Mouse (Mus musculus) forebrain, embryonic 12.5 days (tissue): ENCODE results near the gene Mta2. TPM values are rescaled to one million over a fixed set of nuclear protein-coding genes. Genes with fewer than 3 reads are reported as not detected.

ENCODE experiments used
- ATAC-seq: fragments of 200-750 bp; cut with Nextera tagmentation; 2 replicates; pipeline ENCODE4 v1.8.0; 2017; ENCODE audit warnings: moderate TSS enrichment; ENCODE audit not compliant: low FRiP score
- H3K27ac ChIP-seq: fragments of 300-500 bp; sonication (generic); 2 replicates; pipeline ENCODE4 v1.5.1; 2016; ENCODE audit warnings: mild to moderate bottlenecking
- H3K27me3 ChIP-seq: fragments of 300-500 bp; sonication (generic); 2 replicates; pipeline ENCODE4 v1.6.1; 2016; ENCODE audit warnings: mild to moderate bottlenecking
- H3K36me3 ChIP-seq: fragments of 300-500 bp; sonication (generic); replicated peaks from 2 replicates; pipeline ENCODE4 v1.6.1; 2016; ENCODE audit warnings: mild to moderate bottlenecking
- H3K4me1 ChIP-seq: fragments of 300-500 bp; sonication (generic); 2 replicates; pipeline ENCODE4 v1.6.1; 2016
- H3K4me2 ChIP-seq: fragments of 300-500 bp; sonication (generic); 2 replicates; pipeline ENCODE4 v1.6.1; 2016; ENCODE audit warnings: mild to moderate bottlenecking, moderate library complexity
- H3K4me3 ChIP-seq: fragments of 300-500 bp; sonication (generic); replicated peaks from 2 replicates; pipeline ENCODE4 v1.5.1; 2016; ENCODE audit warnings: mild to moderate bottlenecking
- H3K9ac ChIP-seq: fragments of 300-500 bp; sonication (generic); 2 replicates; pipeline ENCODE4 v1.6.1; 2016; ENCODE audit warnings: mild to moderate bottlenecking
- H3K9me3 ChIP-seq: fragments of 300-500 bp; sonication (generic); 2 replicates; pipeline ENCODE4 v1.6.1; 2016
- WGBS: fragments of 180-500 bp; shearing (Covaris S2); methylation state at CpG from one replicate; pipeline ENCODE4 v1.1.7; 2016; 5-methylcytosine and 5-hydroxymethylcytosine counted together
- polyA plus RNA-seq: library from polyadenylated mRNA; unstranded; fragments of >200 nt; fragmentation: Nextera tagmentation; extraction: Ambion mirVana; gene quantifications from 2 replicates; pipeline ENCODE4 v1.2.1, GENCODE M21; 2016

Mta2 gene
- polyA plus RNA-seq, 1 experiment from 2014 or later: 193 TPM

DNA sequence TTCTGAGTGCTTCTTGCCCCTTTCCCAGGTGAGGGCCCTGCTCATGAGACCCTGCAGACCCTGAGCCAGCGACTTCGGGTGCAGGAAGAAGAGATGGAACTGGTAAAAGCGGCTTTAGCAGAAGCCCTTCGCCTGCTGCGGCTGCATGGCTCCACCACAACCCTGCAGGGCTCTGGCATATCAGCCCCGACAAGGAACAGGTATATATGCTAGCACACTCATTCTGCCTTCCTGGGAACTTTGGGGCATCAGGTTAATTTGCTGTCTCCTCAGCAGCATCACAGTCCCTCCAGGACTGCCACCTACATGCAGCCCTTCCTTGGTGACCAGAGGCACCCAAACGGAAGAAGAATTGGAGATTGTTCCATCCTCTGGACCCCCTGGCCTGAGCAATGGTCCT, 10.9 kb upstream of the Mta2 start:
- H3K4me3 ChIP-seq: peak overlapping the region; percentile 60; the same call in 1 of the 2 replicates
- H3K36me3 ChIP-seq: peaks cover 25% of the 10 kb centered on the region
- peak overlapping the region; percentile 81; the same call in 1 of the 2 replicates for H3K4me2 ChIP-seq
- peaks cover 7% of the 10 kb centered on the region; the same call in 1 of the 2 replicates for H3K27me3 ChIP-seq
- H3K9ac ChIP-seq: 0 out of 2 replicates have a peak overlapping the region, but pooled peaks have one; percentile 79
- no peaks in the 10 kb centered on the region for H3K9me3 ChIP-seq
- no peak overlapping the region for H3K27ac ChIP-seq
- no peak for ATAC-seq
- H3K4me1 ChIP-seq: peaks cover 22% of the 10 kb centered on the region
- 82% methylated on average over 7 of the region's 7 CpGs for WGBS

DNA sequence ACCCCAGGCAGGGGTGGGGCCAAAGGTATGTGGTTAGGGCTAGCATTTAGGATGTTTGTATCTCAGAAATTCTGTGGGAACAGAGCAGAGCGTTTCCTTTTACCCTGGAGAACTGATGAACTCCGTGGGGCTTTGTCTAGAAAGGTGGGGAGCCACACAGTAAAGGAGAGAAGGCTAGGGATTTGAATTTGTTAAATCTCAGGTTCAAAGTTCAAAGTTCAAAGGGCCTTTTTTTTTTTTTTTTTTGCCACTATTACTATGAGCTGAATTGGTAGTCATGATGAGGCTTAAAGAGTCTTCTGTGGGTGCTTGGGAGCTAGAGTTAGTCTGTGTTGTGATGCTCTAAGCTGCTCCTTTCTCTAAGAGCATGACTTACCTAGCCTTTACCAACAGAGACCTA, 4.9 kb upstream of the Mta2 start:
- no peak overlapping the region for H3K4me2 ChIP-seq
- H3K27me3 ChIP-seq: no peaks in the 10 kb centered on the region
- H3K4me1 ChIP-seq: peaks cover 12% of the 10 kb centered on the region
- no peak overlapping the region for H3K4me3 ChIP-seq
- H3K27ac ChIP-seq: no peak overlapping the region
- 87% methylated on average over 2 of the region's 2 CpGs for WGBS
- H3K9ac ChIP-seq: no peak overlapping the region
- no peaks in the 10 kb centered on the region for H3K9me3 ChIP-seq
- peaks cover 4% of the 10 kb centered on the region for H3K36me3 ChIP-seq
- ATAC-seq: no peak

DNA sequence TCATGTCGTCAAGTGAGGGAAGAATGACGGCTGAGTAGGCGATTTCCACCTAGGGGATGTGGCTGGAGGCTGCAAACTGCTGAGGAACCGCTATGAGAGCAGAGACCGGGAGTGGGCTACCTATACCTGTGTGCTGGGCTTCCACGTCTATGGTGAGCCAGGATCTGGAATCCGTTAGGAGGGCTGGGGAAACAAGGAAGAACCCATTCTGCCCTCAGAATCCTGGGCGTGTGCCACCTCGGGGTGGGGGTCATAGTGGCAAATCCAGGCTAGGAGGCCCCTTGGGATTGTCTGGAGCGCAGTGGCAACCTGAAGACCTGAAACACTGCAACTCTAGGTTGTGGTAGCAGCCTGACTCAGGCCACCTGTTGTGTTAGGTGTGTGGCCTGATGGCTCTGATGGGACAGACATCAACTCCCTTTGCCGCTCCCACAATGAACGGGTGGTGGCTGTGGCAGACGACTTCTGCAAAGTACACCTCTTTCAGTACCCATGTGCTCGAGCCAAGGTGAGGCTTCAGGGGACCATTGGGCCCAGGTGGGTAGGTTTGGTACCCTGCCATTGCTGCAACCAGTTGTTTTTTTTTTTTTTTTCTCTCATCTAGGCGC, 1.0 kb upstream of the Mta2 start:
- Histone ChIP-seq H3K4me2 (no peak overlapping the region), H3K4me3 (no peak overlapping the region), H3K36me3 (peaks cover 23% of the 10 kb centered on the region), H3K27me3 (no peaks in the 10 kb centered on the region), H3K27ac (peak overlapping the region; percentile 94; the same call in 1 of the 2 replicates), H3K9me3 (no peaks in the 10 kb centered on the region), H3K4me1 (peaks cover 38% of the 10 kb centered on the region), H3K9ac (peak overlapping the region; percentile 83)
- WGBS: 79% methylated on average over 15 of the region's 15 CpGs
- no peak for ATAC-seq

DNA sequence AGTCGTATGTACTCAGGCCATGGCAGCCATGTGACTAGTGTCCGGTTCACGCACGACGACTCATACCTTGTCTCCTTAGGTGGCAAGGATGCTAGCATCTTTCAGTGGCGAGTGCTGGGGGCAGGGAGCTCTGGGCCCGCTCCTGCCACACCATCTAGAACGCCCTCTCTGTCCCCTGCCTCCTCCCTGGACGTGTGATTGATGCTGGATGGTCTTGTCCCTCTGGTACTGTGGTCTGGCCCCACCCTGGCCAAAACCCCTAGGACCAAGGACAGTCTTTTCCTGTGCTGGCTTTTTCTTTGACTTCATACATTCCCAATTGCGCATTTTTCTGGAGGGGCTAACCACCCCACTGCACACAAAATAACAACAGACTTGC, 550 bp upstream of the Mta2 start:
- no peaks in the 10 kb centered on the region for H3K9me3 ChIP-seq
- peak overlapping the region; percentile 83 for H3K9ac ChIP-seq
- H3K4me1 ChIP-seq: peaks cover 38% of the 10 kb centered on the region
- WGBS: 36% methylated on average over 10 of the region's 10 CpGs
- H3K27me3 ChIP-seq: no peaks in the 10 kb centered on the region
- H3K4me2 ChIP-seq: peak overlapping the region; percentile 69
- ATAC-seq: peak; percentile 37
- H3K36me3 ChIP-seq: peaks cover 28% of the 10 kb centered on the region
- H3K4me3 ChIP-seq: peak overlapping the region; percentile 72
- H3K27ac ChIP-seq: peak overlapping the region; percentile 94

DNA sequence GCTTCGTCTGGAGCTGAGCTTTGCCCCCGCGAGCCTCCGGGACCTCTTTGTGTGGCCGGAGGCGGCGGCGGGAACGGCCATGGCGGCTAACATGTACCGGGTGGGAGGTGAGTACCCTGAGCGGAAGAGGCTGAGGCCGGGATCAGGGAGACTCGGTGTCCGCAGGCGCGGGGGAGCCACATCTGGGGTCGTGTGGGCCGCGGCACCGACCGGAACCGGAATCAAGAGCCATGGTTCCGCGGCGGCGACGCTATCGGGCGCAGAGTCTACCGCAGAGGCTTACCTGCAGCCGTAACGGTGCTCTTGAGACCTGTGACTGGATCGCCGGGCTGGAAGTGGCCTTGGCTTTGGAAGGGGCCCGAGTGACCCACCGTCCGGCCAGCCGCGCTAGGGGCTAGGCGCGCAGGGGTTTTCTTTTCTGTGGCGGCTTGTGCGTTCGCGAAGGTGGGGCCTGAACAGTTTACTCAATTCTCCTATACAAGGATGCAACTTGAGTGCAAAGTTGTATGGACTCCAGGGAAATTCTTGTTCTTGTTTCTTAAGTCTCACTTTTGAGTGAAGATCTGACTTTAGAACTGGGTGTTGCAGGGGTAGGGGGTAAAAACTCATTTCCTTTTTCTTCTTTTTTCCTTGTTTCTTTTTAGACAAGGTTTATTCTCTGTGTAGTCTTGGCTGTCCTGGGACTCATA, 745 bp downstream of the Mta2 start:
- WGBS: under 1% methylated on average over 46 of the region's 46 CpGs
- peak overlapping the region; percentile 94 for H3K27ac ChIP-seq
- H3K9me3 ChIP-seq: no peaks in the 10 kb centered on the region
- H3K4me3 ChIP-seq: peak overlapping the region; percentile 72
- H3K9ac ChIP-seq: peak overlapping the region; percentile 83
- peaks cover 40% of the 10 kb centered on the region for H3K36me3 ChIP-seq
- ATAC-seq: peak; percentile 51
- no peaks in the 10 kb centered on the region for H3K27me3 ChIP-seq
- peaks cover 38% of the 10 kb centered on the region for H3K4me1 ChIP-seq
- H3K4me2 ChIP-seq: peak overlapping the region; percentile 69

DNA sequence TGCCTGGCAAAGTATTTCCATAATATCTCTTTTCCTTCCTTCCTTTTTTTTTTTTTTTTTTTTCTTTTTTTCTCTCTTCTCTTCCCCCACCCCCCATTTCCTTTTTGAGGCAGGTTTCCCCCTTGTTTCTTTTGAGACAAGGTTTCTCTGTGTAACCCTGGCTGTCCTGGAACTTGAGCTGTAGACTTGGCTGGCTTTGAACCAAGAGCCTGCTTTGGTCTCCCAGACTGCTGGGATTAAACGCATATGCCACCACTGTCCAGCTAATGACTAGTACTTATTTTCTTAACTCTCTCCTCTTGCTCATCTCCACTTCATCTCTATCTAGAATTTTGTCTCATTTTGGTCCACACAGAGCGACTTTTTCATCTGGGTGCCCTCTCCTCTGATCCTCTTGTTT, 1.4 kb downstream of the Mta2 start:
- Histone ChIP-seq H3K4me1 (peaks cover 38% of the 10 kb centered on the region), H3K27me3 (no peaks in the 10 kb centered on the region), H3K9me3 (no peaks in the 10 kb centered on the region), H3K9ac (peak overlapping the region; percentile 83), H3K27ac (no peak overlapping the region), H3K36me3 (peaks cover 46% of the 10 kb centered on the region), H3K4me2 (peak overlapping the region; percentile 69), H3K4me3 (peak overlapping the region; percentile 72)
- WGBS: 78% methylated on average over 2 of the region's 2 CpGs
- ATAC-seq: no peak

DNA sequence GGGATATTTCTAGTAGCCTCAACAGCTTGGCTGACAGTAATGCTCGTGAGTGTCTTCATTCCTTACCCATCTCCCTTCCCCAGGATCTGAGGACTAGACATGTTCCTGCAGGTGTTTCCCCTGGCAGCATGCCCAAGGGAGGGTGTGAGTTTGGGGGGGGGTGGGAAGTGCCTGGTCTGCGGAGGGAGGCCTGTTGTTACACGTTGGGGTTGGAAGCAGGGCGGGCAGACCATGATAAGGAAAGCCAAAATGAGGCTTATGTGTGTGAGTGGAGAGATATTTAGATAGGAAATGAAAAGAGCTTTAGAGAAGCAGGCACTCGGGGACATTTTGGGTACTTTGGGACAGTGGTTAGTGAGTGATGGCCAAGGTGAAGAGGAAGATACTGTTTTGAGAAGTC, 2.4 kb downstream of the Mta2 start:
- 0 out of 2 replicates have a peak overlapping the region, but pooled peaks have one; percentile 3 for H3K27ac ChIP-seq
- H3K4me3 ChIP-seq: peak overlapping the region; percentile 72; the same call in 1 of the 2 replicates
- no peak for ATAC-seq
- H3K4me1 ChIP-seq: peaks cover 38% of the 10 kb centered on the region
- H3K9me3 ChIP-seq: no peaks in the 10 kb centered on the region
- 78% methylated on average over 5 of the region's 5 CpGs for WGBS
- H3K27me3 ChIP-seq: no peaks in the 10 kb centered on the region
- 0 out of 2 replicates have a peak overlapping the region, but pooled peaks have one; percentile 1 for H3K9ac ChIP-seq
- H3K36me3 ChIP-seq: peaks cover 53% of the 10 kb centered on the region
- peak overlapping the region; percentile 69 for H3K4me2 ChIP-seq

DNA sequence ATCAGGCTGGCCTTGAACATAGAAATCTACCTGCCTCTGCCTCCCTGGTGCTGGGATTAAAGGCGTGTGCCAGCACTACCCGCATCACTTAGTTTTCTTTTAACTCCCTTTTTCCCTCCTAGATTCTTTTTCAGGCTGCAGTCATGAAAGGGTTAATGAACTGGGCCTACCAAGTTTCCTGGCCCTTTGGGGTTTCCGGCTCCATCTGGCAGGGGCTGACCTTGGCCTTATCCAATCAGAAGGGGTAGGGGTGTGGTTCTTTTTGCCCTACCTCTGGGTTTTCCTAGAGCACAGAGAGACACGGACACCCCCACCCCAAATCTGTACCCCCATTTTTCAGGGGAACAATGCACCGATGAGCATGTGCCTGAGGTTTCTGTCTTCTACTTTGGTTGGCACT, 3.1 kb downstream of the Mta2 start:
- ATAC-seq: no peak
- Histone ChIP-seq H3K9me3 (no peaks in the 10 kb centered on the region), H3K27me3 (no peaks in the 10 kb centered on the region), H3K9ac (no peak overlapping the region), H3K4me2 (peak overlapping the region; percentile 69), H3K27ac (0 out of 2 replicates have a peak overlapping the region, but pooled peaks have one; percentile 26), H3K36me3 (peaks cover 59% of the 10 kb centered on the region), H3K4me3 (peak overlapping the region; percentile 13; the same call in 1 of the 2 replicates), H3K4me1 (peaks cover 38% of the 10 kb centered on the region)
- WGBS: 46% methylated on average over 5 of the region's 5 CpGs

DNA sequence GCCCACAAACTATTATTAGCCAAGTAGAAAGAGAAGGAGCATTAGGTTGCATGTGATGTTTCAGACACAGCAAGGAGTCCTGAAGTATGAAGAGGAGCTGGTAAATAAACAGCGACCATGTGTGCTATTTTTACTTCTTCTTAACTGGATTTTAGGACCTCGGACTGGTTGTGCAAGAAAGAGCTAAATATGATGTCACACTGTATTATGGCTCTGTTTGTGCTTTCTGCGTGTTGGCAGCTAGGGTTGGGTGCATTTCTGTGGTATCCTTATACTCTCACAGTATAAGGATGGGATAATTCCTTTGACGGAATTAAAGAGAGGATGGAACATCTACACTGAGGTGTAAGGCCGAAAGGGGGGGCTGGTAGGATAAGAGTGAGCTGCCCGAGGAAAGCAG, 3.6 kb downstream of the Mta2 start:
- H3K4me2 ChIP-seq: peak overlapping the region; percentile 69
- H3K9ac ChIP-seq: no peak overlapping the region
- ATAC-seq: no peak
- no peaks in the 10 kb centered on the region for H3K27me3 ChIP-seq
- H3K9me3 ChIP-seq: no peaks in the 10 kb centered on the region
- 0 out of 2 replicates have a peak overlapping the region, but pooled peaks have one; percentile 26 for H3K27ac ChIP-seq
- H3K4me3 ChIP-seq: 0 out of 2 replicates have a peak overlapping the region, but pooled peaks have one; percentile 13
- H3K4me1 ChIP-seq: peaks cover 38% of the 10 kb centered on the region
- H3K36me3 ChIP-seq: peaks cover 64% of the 10 kb centered on the region
- 90% methylated on average over 6 of the region's 6 CpGs for WGBS

DNA sequence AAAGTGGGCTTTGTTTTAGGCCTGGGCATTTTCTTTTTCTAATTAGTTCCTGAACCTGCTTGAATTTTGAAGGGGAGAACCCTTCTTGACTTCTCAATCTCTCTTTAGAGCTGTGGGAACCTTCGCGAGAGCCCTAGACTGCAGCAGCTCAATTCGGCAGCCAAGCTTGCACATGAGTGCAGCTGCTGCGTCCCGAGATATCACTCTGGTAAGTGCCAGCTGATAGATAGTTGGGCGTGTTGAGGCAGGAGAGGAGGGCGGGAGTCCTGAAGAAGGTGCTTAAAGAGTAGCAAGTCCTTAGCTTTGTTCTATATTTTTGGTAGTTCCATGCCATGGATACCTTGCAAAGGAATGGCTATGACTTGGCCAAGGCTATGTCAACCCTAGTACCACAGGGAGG, 5.3 kb downstream of the Mta2 start:
- H3K4me2 ChIP-seq: no peak overlapping the region
- 93% methylated on average over 7 of the region's 7 CpGs for WGBS
- H3K27ac ChIP-seq: no peak overlapping the region
- no peak overlapping the region for H3K4me3 ChIP-seq
- no peak overlapping the region for H3K9ac ChIP-seq
- H3K27me3 ChIP-seq: no peaks in the 10 kb centered on the region
- H3K4me1 ChIP-seq: peaks cover 32% of the 10 kb centered on the region
- H3K36me3 ChIP-seq: peaks cover 81% of the 10 kb centered on the region
- no peaks in the 10 kb centered on the region for H3K9me3 ChIP-seq
- ATAC-seq: no peak

DNA sequence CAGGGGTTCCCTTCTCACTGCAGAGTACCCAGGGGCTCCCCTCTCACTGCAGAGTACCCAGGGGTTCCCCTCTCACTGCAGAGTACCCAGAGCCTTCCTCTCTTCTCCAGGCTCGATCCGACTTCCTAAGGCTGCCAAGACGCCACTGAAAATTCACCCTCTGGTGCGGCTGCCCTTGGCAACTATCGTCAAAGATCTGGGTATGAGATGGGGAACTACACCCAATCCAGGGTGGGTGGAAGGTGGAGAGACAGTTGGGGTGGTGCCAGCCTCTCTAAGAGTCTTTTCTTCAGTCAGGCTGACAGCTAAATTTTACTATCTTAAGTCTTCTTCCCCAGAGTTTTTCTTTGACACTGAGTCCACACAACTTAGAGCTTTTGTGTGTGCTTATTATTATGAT, 8.5 kb downstream of the Mta2 start:
- Histone ChIP-seq H3K27ac (no peak overlapping the region), H3K4me3 (no peak overlapping the region), H3K36me3 (peaks cover 76% of the 10 kb centered on the region), H3K9me3 (no peaks in the 10 kb centered on the region), H3K4me1 (peaks cover 32% of the 10 kb centered on the region), H3K9ac (no peak overlapping the region), H3K27me3 (no peaks in the 10 kb centered on the region), H3K4me2 (no peak overlapping the region)
- ATAC-seq: no peak
- WGBS: 95% methylated on average over 5 of the region's 5 CpGs

DNA sequence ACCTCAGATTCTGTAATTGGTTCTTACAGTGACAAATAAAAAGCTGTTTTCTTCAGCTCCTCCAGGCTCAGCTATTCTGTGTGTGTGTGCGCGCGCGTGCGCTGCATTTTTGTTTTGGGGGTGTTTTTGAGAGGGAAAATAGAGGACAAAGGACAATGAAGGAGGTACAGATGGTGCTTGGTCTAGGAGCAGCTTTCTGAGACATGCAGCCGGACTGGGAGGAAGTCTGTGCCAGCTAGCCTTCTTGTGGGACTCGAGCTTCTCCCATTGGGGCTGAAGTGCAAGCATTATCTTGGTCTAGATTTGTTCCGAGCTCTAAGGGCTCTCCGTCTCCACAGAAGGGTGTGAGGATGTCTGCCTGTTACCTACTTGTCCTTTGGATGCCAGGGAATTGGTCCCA, 10.6 kb downstream of the Mta2 start:
- ATAC-seq: 0 out of 2 replicates have a peak, but pooled peaks have one; percentile 5
- peak overlapping the region; percentile 56; the same call in 1 of the 2 replicates for H3K9ac ChIP-seq
- no peaks in the 10 kb centered on the region for H3K9me3 ChIP-seq
- peaks cover 71% of the 10 kb centered on the region for H3K36me3 ChIP-seq
- H3K27ac ChIP-seq: peak overlapping the region; percentile 95
- H3K4me3 ChIP-seq: no peak overlapping the region; the same call in 1 of the 2 replicates
- WGBS: 73% methylated on average over 9 of the region's 9 CpGs
- peaks cover 34% of the 10 kb centered on the region for H3K4me1 ChIP-seq
- no peaks in the 10 kb centered on the region for H3K27me3 ChIP-seq
- peak overlapping the region; percentile 89; the same call in 1 of the 2 replicates for H3K4me2 ChIP-seq
